Mouse (Mus musculus) layer of hippocampus, adult 6 months (tissue): ENCODE measurements around the gene Sesn3. TPM values are rescaled to one million over a fixed set of nuclear protein-coding genes. Genes with fewer than 3 reads are reported as not detected.

Source experiments
- long read RNA-seq, 2 experiments: library from polyadenylated mRNA; unstranded; transcript quantifications; one replicate each; pipeline ENCODE4 v2.0.0; 2019 to 2020
- polyA plus RNA-seq: library from polyadenylated mRNA; unstranded; fragments of <200 nt; fragmentation: Nextera tagmentation; gene quantifications from 2 replicates; pipeline ENCODE4 v1.2.3, GENCODE M21; 2021

Gene Sesn3
- polyA plus RNA-seq = 7.3 and 8.2 TPM in 2 replicates
- long read RNA-seq, experiment 1, full-length matches to known transcripts = 1 of 41 reads
- long read RNA-seq, experiment 1, partial matches to known transcripts = 10 of 41 reads
- long read RNA-seq, experiment 1, other reads (novel, unspliced or antisense) = 30 of 41 reads
- long read RNA-seq, experiment 2, full-length matches to known transcripts = 21 of 62 reads
- long read RNA-seq, experiment 2, partial matches to known transcripts = 1 of 62 reads
- long read RNA-seq, experiment 2, other reads (novel, unspliced or antisense) = 40 of 62 reads

DNA sequence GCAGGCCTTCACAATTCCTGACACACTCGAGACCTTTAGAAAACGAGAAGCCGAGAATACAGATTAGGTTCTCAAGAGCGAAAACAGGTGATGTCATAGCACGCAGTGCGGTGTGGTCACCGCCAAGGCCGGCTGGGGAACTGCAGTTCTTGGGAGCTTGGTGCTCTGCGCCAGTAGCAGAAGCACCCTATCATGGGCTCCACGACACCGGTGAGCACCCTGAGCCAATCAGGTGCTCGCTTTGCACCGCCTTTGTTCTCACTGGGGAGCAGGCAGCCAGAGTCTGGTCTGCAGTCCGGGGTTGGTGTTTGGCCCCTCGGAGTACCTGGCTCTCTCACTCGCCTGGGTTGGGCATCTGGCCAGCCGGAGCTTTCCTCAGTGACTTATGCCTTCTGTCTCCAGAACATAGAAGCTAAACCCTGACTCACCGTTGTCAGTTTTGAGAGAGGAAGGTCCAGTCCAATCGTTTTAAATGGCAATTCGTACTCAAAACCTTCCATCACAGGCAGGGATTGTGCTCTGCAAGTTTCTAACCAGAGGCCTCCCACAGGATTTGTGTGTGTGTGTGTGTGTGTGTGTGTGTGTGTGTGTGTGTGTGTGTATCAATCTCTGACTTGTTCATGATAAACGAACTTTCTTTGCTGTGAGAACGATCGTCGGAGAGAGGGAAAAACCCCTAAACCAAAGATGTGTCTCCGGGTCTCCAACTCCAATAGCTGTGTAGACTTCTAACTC lies at the start of gene Sesn3:
Gene Sesn3 (plus strand): TSS at position 82 of the 735 bp plus-strand sequence.

DNA sequence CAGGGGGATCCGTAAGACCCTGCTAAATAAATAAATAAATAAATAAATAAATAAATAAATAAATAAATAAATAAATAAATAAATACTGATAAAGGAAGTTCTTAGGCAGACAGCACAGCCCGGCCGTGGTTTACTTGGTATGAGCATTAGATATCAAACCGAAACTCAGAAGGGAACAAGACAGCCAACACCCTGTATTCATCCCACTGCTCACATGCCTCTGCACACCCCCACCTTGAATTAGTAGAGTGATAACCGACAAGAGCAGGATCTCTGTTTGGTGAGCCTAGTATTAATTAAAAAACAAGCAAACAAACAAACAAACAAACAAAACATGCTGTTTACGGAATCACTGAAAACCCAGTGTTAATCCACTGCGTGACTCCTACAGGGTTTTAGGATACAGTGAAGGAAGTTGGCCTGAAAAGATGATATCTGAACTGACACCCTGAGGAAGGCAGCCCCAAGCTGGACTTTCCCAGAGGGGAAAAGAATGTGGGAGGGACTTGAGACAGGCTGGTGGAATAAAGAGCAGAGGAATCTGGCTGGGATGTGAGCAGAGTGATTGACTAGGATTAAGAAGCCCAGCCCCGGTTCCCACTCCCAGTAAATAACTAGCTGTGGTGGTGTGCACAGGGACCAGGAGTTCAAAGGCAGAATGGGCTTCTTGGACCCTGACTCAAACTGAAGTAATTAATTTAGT lies 106.6 kb downstream of the Sesn3 start, which contains the start of gene Endod1:
Gene Endod1 (minus strand): TSS at position 155 of the 703 bp plus-strand sequence.

Other genes with a start within 250 kb of the Sesn3 start
- 36.4 and 41.0 TPM in 2 replicates for gene Endod1, start 106.4 kb downstream of the Sesn3 start, polyA plus RNA-seq
- 0.84 and 0.88 TPM in 2 replicates for gene Kdm4d, start 225.4 kb downstream of the Sesn3 start, polyA plus RNA-seq
- gene Cwc15, start 225.6 kb downstream of the Sesn3 start, polyA plus RNA-seq = 172 and 175 TPM in 2 replicates